Mouse (Mus musculus): ENCODE results near the gene Tdpoz1. TPM values are rescaled to one million over a fixed set of nuclear protein-coding genes. Genes with fewer than 3 reads are reported as not detected.
"Not testable (repeated sequence)": the region's sequence is repeated elsewhere in the genome, so short reads cannot be mapped to it uniquely, and the experiment has no call there.

Tdpoz1 gene
- polyA plus RNA-seq (2014; fragmentation: Nextera tagmentation; extraction: Ambion mirVana) = not detected in 2 replicates

DNA sequence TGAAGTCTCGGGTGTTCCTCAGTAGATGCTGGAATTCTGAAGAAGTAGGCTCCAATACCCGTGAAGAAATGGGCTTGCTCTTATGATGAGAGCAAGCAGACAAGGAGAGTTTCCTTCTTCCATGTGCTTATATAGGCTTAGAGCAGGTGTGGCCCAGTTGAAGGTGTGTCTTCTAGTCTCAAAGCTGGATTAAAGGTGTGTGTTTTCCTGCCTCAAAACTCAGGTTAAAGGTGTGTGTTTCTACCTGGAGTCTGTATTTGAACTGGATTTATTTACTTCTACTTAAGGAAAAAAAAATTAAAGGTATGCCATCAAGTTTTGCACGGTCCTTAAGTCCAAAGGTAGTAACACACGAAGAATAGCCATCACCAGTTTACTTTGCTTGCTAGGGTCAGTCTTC lies at the start of gene Tdpoz1:
Gene Tdpoz1 (minus strand): TSS at position 101 of the 400 bp plus-strand sequence.
- not testable (repeated sequence) for H3K4me1 ChIP-seq (ENCODE audit: control insufficient read depth, insufficient read depth, low read length); H3K9me3 ChIP-seq (ENCODE audit: control insufficient read depth, low read length); H3K27me3 ChIP-seq (ENCODE audit: control insufficient read depth, insufficient read depth, low read length); H3K9ac ChIP-seq (ENCODE audit: low read depth, low read length); ATAC-seq (ENCODE audit: low FRiP score, low TSS enrichment); H3K4me2 ChIP-seq (replicated peaks; ENCODE audit: low read depth, low read length); H3K27ac ChIP-seq (ENCODE audit: low read depth, low read length); H3K36me3 ChIP-seq (ENCODE audit: control insufficient read depth, insufficient read depth, low read length); H3K4me3 ChIP-seq (ENCODE audit: low read length)
- 78% methylated on average over 2 of the region's 4 CpGs for WGBS

DNA sequence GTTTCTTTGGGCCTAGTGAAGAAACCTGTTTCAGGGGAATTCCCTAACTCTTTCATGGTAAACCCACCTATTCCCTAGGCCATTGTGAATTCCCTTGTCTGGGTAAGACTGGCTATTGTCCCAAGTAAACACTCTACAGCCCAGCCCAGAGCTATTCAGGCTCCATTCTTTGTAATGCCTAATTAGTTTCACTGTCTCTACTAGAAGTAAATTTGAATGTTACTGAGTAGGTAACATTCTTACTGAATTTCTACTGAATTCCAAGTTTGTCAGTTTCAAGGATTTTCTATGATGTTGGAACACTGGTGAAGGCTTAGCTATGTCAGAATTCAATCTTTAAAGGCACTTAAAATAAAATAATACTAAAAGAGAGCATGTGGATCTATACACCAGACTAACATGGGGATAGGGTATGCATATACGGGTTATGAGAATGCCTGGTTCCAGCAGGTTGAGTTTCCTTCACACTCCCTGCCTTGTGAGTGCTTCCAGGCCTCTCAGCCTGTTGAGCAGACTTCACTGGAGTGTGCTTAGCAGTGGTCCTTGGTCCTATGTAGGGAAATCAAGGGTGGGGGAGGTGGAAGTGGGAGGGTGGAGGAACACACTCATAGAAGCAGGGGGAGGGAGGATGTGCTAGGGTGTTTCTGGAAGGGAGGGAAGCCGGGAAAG lies 33.0 kb upstream of the Tdpoz1 start:
- not testable (repeated sequence) for H3K27ac ChIP-seq (ENCODE audit: low read depth, low read length); H3K4me2 ChIP-seq (replicated peaks; ENCODE audit: low read depth, low read length); H3K9me3 ChIP-seq (ENCODE audit: control insufficient read depth, low read length); H3K27me3 ChIP-seq (ENCODE audit: control insufficient read depth, insufficient read depth, low read length); H3K4me3 ChIP-seq (ENCODE audit: low read length); ATAC-seq (ENCODE audit: low FRiP score, low TSS enrichment); H3K4me1 ChIP-seq (ENCODE audit: control insufficient read depth, insufficient read depth, low read length); H3K36me3 ChIP-seq (ENCODE audit: control insufficient read depth, insufficient read depth, low read length); H3K9ac ChIP-seq (ENCODE audit: low read depth, low read length)
- WGBS = 92% methylated on average over 2 of the region's 2 CpGs

GRCm38 (mm10) chr3:93692970-93693369 lies 16.9 kb upstream of the Tdpoz1 start, which contains the start of gene Gm37596:
Gene Gm37596, minus strand, starts transcription at chr3:93693070.
- not testable (repeated sequence) for ATAC-seq (ENCODE audit: low FRiP score, low TSS enrichment); H3K27me3 ChIP-seq (ENCODE audit: control insufficient read depth, insufficient read depth, low read length); H3K4me2 ChIP-seq (replicated peaks; ENCODE audit: low read depth, low read length); H3K27ac ChIP-seq (ENCODE audit: low read depth, low read length); H3K4me1 ChIP-seq (ENCODE audit: control insufficient read depth, insufficient read depth, low read length); H3K36me3 ChIP-seq (ENCODE audit: control insufficient read depth, insufficient read depth, low read length); H3K9ac ChIP-seq (ENCODE audit: low read depth, low read length); H3K4me3 ChIP-seq (ENCODE audit: low read length); H3K9me3 ChIP-seq (ENCODE audit: control insufficient read depth, low read length)
- WGBS = 75% methylated on average over 1 of the region's 2 CpGs

- not testable (repeated sequence) for H3K9me3 ChIP-seq (ENCODE audit: control insufficient read depth, low read length); ATAC-seq (ENCODE audit: low FRiP score, low TSS enrichment); H3K4me1 ChIP-seq (ENCODE audit: control insufficient read depth, insufficient read depth, low read length); H3K36me3 ChIP-seq (ENCODE audit: control insufficient read depth, insufficient read depth, low read length); H3K4me3 ChIP-seq (ENCODE audit: low read length); H3K4me2 ChIP-seq (replicated peaks; ENCODE audit: low read depth, low read length); H3K9ac ChIP-seq (ENCODE audit: low read depth, low read length); H3K27me3 ChIP-seq (ENCODE audit: control insufficient read depth, insufficient read depth, low read length); H3K27ac ChIP-seq (ENCODE audit: low read depth, low read length)
- 73% methylated on average over 4 of the region's 6 CpGs for WGBS
Measured at GRCm38 (mm10) chr3:93670805-93671503, 5.2 kb downstream of the Tdpoz1 start.

- Histone ChIP-seq H3K9ac (ENCODE audit: low read depth, low read length) (no peak overlapping the region), H3K27me3 (ENCODE audit: control insufficient read depth, insufficient read depth, low read length) (no peaks in the 10 kb centered on the region), H3K4me1 (ENCODE audit: control insufficient read depth, insufficient read depth, low read length) (no peaks in the 10 kb centered on the region), H3K27ac (ENCODE audit: low read depth, low read length) (no peak overlapping the region), H3K4me3 (ENCODE audit: low read length) (no peak overlapping the region), H3K36me3 (ENCODE audit: control insufficient read depth, insufficient read depth, low read length) (no peaks in the 10 kb centered on the region), H3K4me2 (replicated peaks; ENCODE audit: low read depth, low read length) (no peak overlapping the region), H3K9me3 (ENCODE audit: control insufficient read depth, low read length) (no peaks in the 10 kb centered on the region)
- 81% methylated on average over 1 of the region's 1 CpGs for WGBS
- no peak for ATAC-seq (ENCODE audit: low FRiP score, low TSS enrichment)
Measured at GRCm38 (mm10) chr3:93654260-93654659, 21.9 kb downstream of the Tdpoz1 start.

DNA sequence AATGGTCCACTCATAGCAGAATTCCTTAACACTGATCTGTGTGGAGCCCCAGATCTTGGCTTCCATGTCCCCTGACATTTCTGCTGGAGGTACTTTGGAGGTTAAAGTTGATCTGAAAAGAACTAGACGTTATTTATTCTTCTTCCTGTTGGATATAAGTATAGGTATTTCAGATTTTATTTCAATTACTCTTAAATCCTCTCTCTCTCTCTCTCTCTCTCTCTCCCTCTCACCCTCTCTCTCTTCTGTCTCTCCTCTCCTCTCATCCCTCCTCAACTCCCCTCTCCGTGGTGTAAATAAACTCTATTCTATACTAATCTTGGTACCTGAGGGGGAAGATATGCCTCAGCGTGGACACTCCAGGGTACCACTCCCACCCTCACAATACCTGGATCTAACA lies 23.5 kb downstream of the Tdpoz1 start, which contains the start of gene Tdpoz2:
Gene Tdpoz2 (minus strand): TSS at position 101 of the 400 bp plus-strand sequence.
- WGBS = 78% methylated on average over 3 of the region's 3 CpGs
- Histone ChIP-seq H3K27ac (ENCODE audit: low read depth, low read length) (no peak within 1 kb of the TSS), H3K4me1 (ENCODE audit: control insufficient read depth, insufficient read depth, low read length) (no peaks in the 10 kb centered on the region), H3K4me3 (ENCODE audit: low read length) (no peak within 1 kb of the TSS), H3K9me3 (ENCODE audit: control insufficient read depth, low read length) (no peaks in the 10 kb centered on the region), H3K27me3 (ENCODE audit: control insufficient read depth, insufficient read depth, low read length) (no peaks in the 10 kb centered on the region), H3K9ac (ENCODE audit: low read depth, low read length) (no peak within 1 kb of the TSS), H3K36me3 (ENCODE audit: control insufficient read depth, insufficient read depth, low read length) (no peaks in the 10 kb centered on the region), H3K4me2 (replicated peaks; ENCODE audit: low read depth, low read length) (no peak within 1 kb of the TSS)
- ATAC-seq (ENCODE audit: low FRiP score, low TSS enrichment) = no peak

DNA sequence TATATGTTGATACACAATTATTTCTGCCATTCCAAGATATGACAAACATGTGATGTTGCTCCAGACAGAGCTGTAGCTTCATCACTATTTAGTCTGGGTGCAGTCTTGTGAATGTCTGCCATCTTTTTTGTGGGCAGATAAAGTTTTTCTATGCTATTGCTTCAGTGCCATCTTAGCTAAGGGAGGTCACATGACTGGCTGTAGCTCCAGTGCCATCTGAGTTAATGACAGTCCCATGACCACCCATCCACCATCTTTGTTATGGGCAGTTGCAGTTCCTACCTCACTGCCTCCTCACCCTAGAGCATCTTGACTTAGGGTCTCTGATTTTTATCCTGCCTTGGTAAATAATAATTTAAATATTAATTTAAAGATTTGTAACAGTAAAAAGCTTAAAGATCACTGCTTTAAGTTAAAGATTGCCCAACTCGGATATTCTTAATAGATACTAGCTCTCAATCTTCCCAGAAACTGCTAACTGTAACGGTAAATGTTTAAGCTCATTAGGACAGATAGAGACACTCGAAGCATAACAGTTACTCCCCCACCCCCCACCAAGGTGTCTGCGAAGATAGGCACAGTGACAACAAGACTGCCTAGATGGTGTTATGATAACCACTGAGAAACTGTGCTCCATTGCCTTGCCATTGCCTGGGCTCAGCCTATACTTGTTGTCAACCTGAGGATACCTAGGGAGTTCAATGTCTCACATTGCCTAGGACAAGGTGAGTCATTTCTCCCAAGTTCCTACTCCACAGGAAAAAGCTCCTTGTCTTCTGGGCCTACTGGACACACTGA lies 45.0 kb downstream of the Tdpoz1 start:
- H3K36me3 ChIP-seq (ENCODE audit: control insufficient read depth, insufficient read depth, low read length); H3K9me3 ChIP-seq (ENCODE audit: control insufficient read depth, low read length); H3K4me3 ChIP-seq (ENCODE audit: low read length); H3K27ac ChIP-seq (ENCODE audit: low read depth, low read length); H3K4me2 ChIP-seq (replicated peaks; ENCODE audit: low read depth, low read length); H3K4me1 ChIP-seq (ENCODE audit: control insufficient read depth, insufficient read depth, low read length); H3K9ac ChIP-seq (ENCODE audit: low read depth, low read length); ATAC-seq (ENCODE audit: low FRiP score, low TSS enrichment); H3K27me3 ChIP-seq (ENCODE audit: control insufficient read depth, insufficient read depth, low read length): not testable (repeated sequence)
- WGBS = 84% methylated on average over 4 of the region's 4 CpGs
